Mouse (Mus musculus) ovary, postnatal 36 days (tissue): ENCODE measurements at regions not wholly inside any gene's neighbourhood (a gene's known extent, or its start where the extent isn't known, plus 50 kb on each side); places are given as distances from the start of the nearest gene placed in this dataset.

Experiments
- DNase-seq: peaks from one replicate; pipeline ENCODE4 v3.0.0; 2022; ENCODE audit warnings: low spot score, mixed read lengths

GRCm38 (mm10) chr5:43048196-43049050 lies 184.5 kb upstream of the Cpeb2 start:
- DNase-seq, result no peak

- no peak for DNase-seq
These were observed 183.3 kb upstream of the Cpeb2 start for GRCm38 (mm10) chr5:43049381-43050301.

- no peak for DNase-seq
These were observed 181.9 kb upstream of the Cpeb2 start for GRCm38 (mm10) chr5:43050961-43051517.

- DNase-seq, result no peak
These were observed 180.3 kb upstream of the Cpeb2 start for GRCm38 (mm10) chr5:43052668-43053067.

GRCm38 (mm10) chr5:43054586-43054985 lies 178.4 kb upstream of the Cpeb2 start:
- no peak for DNase-seq

- DNase-seq, result no peak
These were observed 177.8 kb upstream of the Cpeb2 start for GRCm38 (mm10) chr5:43055111-43055710.

- DNase-seq, result no peak
These were observed 176.5 kb upstream of the Cpeb2 start for GRCm38 (mm10) chr5:43056486-43056885.

GRCm38 (mm10) chr5:43061243-43061642 lies 171.7 kb upstream of the Cpeb2 start:
- no peak for DNase-seq

- DNase-seq, result no peak
These were observed 171.1 kb upstream of the Cpeb2 start for GRCm38 (mm10) chr5:43061797-43062391.

- DNase-seq, result no peak
These were observed 170.5 kb upstream of the Cpeb2 start for GRCm38 (mm10) chr5:43062499-43062898.

GRCm38 (mm10) chr5:43063386-43063785 lies 169.6 kb upstream of the Cpeb2 start:
- DNase-seq, result no peak

- DNase-seq, result no peak
These were observed 161.4 kb upstream of the Cpeb2 start for GRCm38 (mm10) chr5:43071541-43071940.

- no peak for DNase-seq
These were observed 160.6 kb upstream of the Cpeb2 start for GRCm38 (mm10) chr5:43072340-43072739.

- DNase-seq, result no peak
These were observed 158.4 kb upstream of the Cpeb2 start for GRCm38 (mm10) chr5:43074536-43074935.

- no peak for DNase-seq
These were observed 152.7 kb upstream of the Cpeb2 start for GRCm38 (mm10) chr5:43080252-43080651.

GRCm38 (mm10) chr5:43081561-43082534 lies 151.1 kb upstream of the Cpeb2 start:
- DNase-seq, result no peak

GRCm38 (mm10) chr5:43087077-43087476 lies 145.9 kb upstream of the Cpeb2 start:
- no peak for DNase-seq

- DNase-seq, result peak; percentile 21
These were observed 145.0 kb upstream of the Cpeb2 start for GRCm38 (mm10) chr5:43087907-43088387.

- DNase-seq, result no peak
These were observed 144.1 kb upstream of the Cpeb2 start for GRCm38 (mm10) chr5:43088650-43089397.

GRCm38 (mm10) chr5:43089475-43089874 lies 143.5 kb upstream of the Cpeb2 start:
- no peak for DNase-seq
